Mouse (Mus musculus) c-Kit-negative CD71-positive TER-119-positive erythroid progenitor cells, embryonic 14.5 days (primary cell): Measurements from ENCODE around the gene Fkbp6.

Experiments used
- DNase-seq: peaks from one replicate; pipeline ENCODE4 v3.0.0-alpha.2; 2013; ENCODE audit warnings: low read depth, low spot score

Gene Fkbp6

GRCm38 (mm10) chr5:135352995-135353394 is 3.2 kb upstream of the Fkbp6 start, which contains the start of gene Trim50:
Gene Trim50, plus strand, starts transcription at chr5:135353295.
- no peak for DNase-seq

GRCm38 (mm10) chr5:135351606-135352005 is 1.8 kb upstream of the Fkbp6 start:
- no peak for DNase-seq

GRCm38 (mm10) chr5:135347511-135348011 is 2.3 kb downstream of the Fkbp6 start:
- DNase-seq, result no peak

- DNase-seq, result no peak
These were observed 3.4 kb downstream of the Fkbp6 start for GRCm38 (mm10) chr5:135346430-135346829.

- no peak for DNase-seq
These were observed 3.9 kb downstream of the Fkbp6 start for GRCm38 (mm10) chr5:135345989-135346388.

- DNase-seq, result no peak
These were observed 12.3 kb downstream of the Fkbp6 start for GRCm38 (mm10) chr5:135337575-135337974.

- DNase-seq, result no peak
These were observed 18.7 kb downstream of the Fkbp6 start for GRCm38 (mm10) chr5:135331161-135331560.

- no peak for DNase-seq
These were observed 19.6 kb downstream of the Fkbp6 start for GRCm38 (mm10) chr5:135330201-135330600.

GRCm38 (mm10) chr5:135329471-135329870 is 20.4 kb downstream of the Fkbp6 start:
- no peak for DNase-seq

- DNase-seq, result no peak
These were observed 23.7 kb downstream of the Fkbp6 start for GRCm38 (mm10) chr5:135326121-135326659.

- DNase-seq, result no peak
These were observed 27.6 kb downstream of the Fkbp6 start for GRCm38 (mm10) chr5:135322197-135322596.

- DNase-seq, result no peak
These were observed 30.0 kb downstream of the Fkbp6 start for GRCm38 (mm10) chr5:135319856-135320255.

GRCm38 (mm10) chr5:135316177-135316576 is 33.7 kb downstream of the Fkbp6 start:
- DNase-seq, result no peak

GRCm38 (mm10) chr5:135306321-135306965 is 43.4 kb downstream of the Fkbp6 start:
- DNase-seq, result no peak

GRCm38 (mm10) chr5:135302454-135302853 is 47.4 kb downstream of the Fkbp6 start:
- no peak for DNase-seq

GRCm38 (mm10) chr5:135301916-135302315 is 47.9 kb downstream of the Fkbp6 start:
- no peak for DNase-seq

- no peak for DNase-seq
These were observed 57.8 kb downstream of the Fkbp6 start for GRCm38 (mm10) chr5:135292001-135292400.

GRCm38 (mm10) chr5:135291193-135291592 is 58.7 kb downstream of the Fkbp6 start:
- DNase-seq, result no peak

- DNase-seq, result no peak
These were observed 59.1 kb downstream of the Fkbp6 start for GRCm38 (mm10) chr5:135290703-135291102.

- DNase-seq, result no peak
These were observed 62.9 kb downstream of the Fkbp6 start for GRCm38 (mm10) chr5:135286926-135287325.

- DNase-seq, result no peak
These were observed 63.7 kb downstream of the Fkbp6 start for GRCm38 (mm10) chr5:135286185-135286584.

GRCm38 (mm10) chr5:135285211-135285610 is 64.6 kb downstream of the Fkbp6 start:
- DNase-seq, result no peak

GRCm38 (mm10) chr5:135280226-135280625 is 69.6 kb downstream of the Fkbp6 start:
- DNase-seq, result no peak
